Mouse (Mus musculus): ENCODE data around the gene Defb29.
A peak's percentile ranks its signal among the peaks of the same experiment; 100 is the strongest.

Gene Defb29

GRCm38 (mm10) chr2:152539944-152540710 is at the start of gene Defb29:
Gene Defb29 (minus strand): TSS chr2:152540098.
- DNase-seq (ENCODE audit: low spot score) = no peak

- DNase-seq (ENCODE audit: low spot score) = no peak
Measured at GRCm38 (mm10) chr2:152589021-152589420, 49.1 kb upstream of the Defb29 start.

GRCm38 (mm10) chr2:152588450-152588849 is 48.6 kb upstream of the Defb29 start:
- DNase-seq (ENCODE audit: low spot score) = no peak

- DNase-seq (ENCODE audit: low spot score) = peak; percentile 34
Measured at GRCm38 (mm10) chr2:152586926-152587560, 47.1 kb upstream of the Defb29 start.

- no peak for DNase-seq (ENCODE audit: low spot score)
Measured at GRCm38 (mm10) chr2:152580612-152581011, 40.7 kb upstream of the Defb29 start.

- DNase-seq (ENCODE audit: low spot score) = no peak
Measured at GRCm38 (mm10) chr2:152580107-152580506, 40.2 kb upstream of the Defb29 start, which contains the start of gene Defb19. Gene Defb19 (minus strand): TSS chr2:152580312.

- DNase-seq (ENCODE audit: low spot score) = no peak
Measured at GRCm38 (mm10) chr2:152573484-152573883, 33.6 kb upstream of the Defb29 start.

- peak; percentile 24 for DNase-seq (ENCODE audit: low spot score)
Measured at GRCm38 (mm10) chr2:152572114-152572794, 32.4 kb upstream of the Defb29 start, which contains the start of gene Defb21. Gene Defb21 (plus strand): TSS chr2:152572744.

GRCm38 (mm10) chr2:152570313-152570712 is 30.4 kb upstream of the Defb29 start:
- no peak for DNase-seq (ENCODE audit: low spot score)

GRCm38 (mm10) chr2:152569881-152570280 is 30.0 kb upstream of the Defb29 start:
- DNase-seq (ENCODE audit: low spot score) = no peak

- DNase-seq (ENCODE audit: low spot score) = no peak
Measured at GRCm38 (mm10) chr2:152569038-152569437, 29.1 kb upstream of the Defb29 start, which contains the start of gene Gm17416. Gene Gm17416 (plus strand): TSS chr2:152569338.

GRCm38 (mm10) chr2:152556655-152557054 is 16.8 kb upstream of the Defb29 start:
- no peak for DNase-seq (ENCODE audit: low spot score)

- peak; percentile 86 for DNase-seq (ENCODE audit: low spot score)
Measured at GRCm38 (mm10) chr2:152553774-152554423, 14.0 kb upstream of the Defb29 start.

GRCm38 (mm10) chr2:152548124-152548523 is 8.2 kb upstream of the Defb29 start:
- no peak for DNase-seq (ENCODE audit: low spot score)

- peak; percentile 73 for DNase-seq (ENCODE audit: low spot score)
Measured at GRCm38 (mm10) chr2:152544691-152545090, 4.8 kb upstream of the Defb29 start.

- DNase-seq (ENCODE audit: low spot score) = no peak
Measured at GRCm38 (mm10) chr2:152543478-152543877, 3.6 kb upstream of the Defb29 start.

GRCm38 (mm10) chr2:152542897-152543296 is 3.0 kb upstream of the Defb29 start:
- DNase-seq (ENCODE audit: low spot score) = no peak

- DNase-seq (ENCODE audit: low spot score) = no peak
Measured at GRCm38 (mm10) chr2:152541979-152542378, 2.1 kb upstream of the Defb29 start.

GRCm38 (mm10) chr2:152517981-152518380 is 21.9 kb downstream of the Defb29 start, which contains the start of gene Defb28:
Gene Defb28 (plus strand): TSS chr2:152518255.
- no peak for DNase-seq (ENCODE audit: low spot score)

- no peak for DNase-seq (ENCODE audit: low spot score)
Measured at GRCm38 (mm10) chr2:152516084-152516483, 23.8 kb downstream of the Defb29 start.

GRCm38 (mm10) chr2:152511592-152511991 is 28.3 kb downstream of the Defb29 start, which contains the start of gene Defb26:
Gene Defb26 (minus strand): TSS chr2:152511692.
- DNase-seq (ENCODE audit: low spot score) = no peak

- DNase-seq (ENCODE audit: low spot score) = no peak
Measured at GRCm38 (mm10) chr2:152503950-152504349, 35.9 kb downstream of the Defb29 start.
